Mouse (Mus musculus): ENCODE data around the gene Tas1r1.

- TF ChIP-seq CTCF (conservative IDR thresholded peaks at IDR 0.05; ENCODE audit: low read length): no peak
- TF ChIP-seq NANOG (IDR thresholded peaks at IDR 0.05; ENCODE audit: borderline replicate concordance, low read length): no peak
These were observed 36.3 kb downstream of the Tas1r1 start for GRCm38 (mm10) chr4:152002063-152002462.

All from E14TG2a.4 (cell line).